Mouse (Mus musculus) liver, embryonic 11.5 days (tissue): ENCODE results near the gene B020031M17Rik. TPM values are rescaled to one million over a fixed set of nuclear protein-coding genes. Genes with fewer than 3 reads are reported as not detected.

Source experiments
- polyA plus RNA-seq: library from polyadenylated mRNA; unstranded; fragments of >200 nt; fragmentation: Nextera tagmentation; extraction: Ambion mirVana; gene quantifications from 2 replicates; pipeline ENCODE4 v1.2.1, GENCODE M21; 2014

The B020031M17Rik gene
- polyA plus RNA-seq, 1 experiment from 2014 or later, result not detected

Other genes with a start within 250 kb of the B020031M17Rik start
- 0.19 and 0.36 TPM in 2 replicates for gene Nim1k, start 194.9 kb downstream of the B020031M17Rik start, polyA plus RNA-seq
- 40.0 and 45.1 TPM in 2 replicates for gene Zfp131, start 159.9 kb downstream of the B020031M17Rik start, polyA plus RNA-seq
- not detected in 2 replicates for gene AF067063, start 120.6 kb downstream of the B020031M17Rik start, polyA plus RNA-seq
- not detected in 2 replicates for gene D13Ertd608e, start 114.8 kb downstream of the B020031M17Rik start, polyA plus RNA-seq
- gene Tcstv1, start 56.0 kb downstream of the B020031M17Rik start, polyA plus RNA-seq, result not detected in 2 replicates
- not detected in 2 replicates for gene Gm21761, start 21.5 kb downstream of the B020031M17Rik start, polyA plus RNA-seq
- not detected in 2 replicates for gene Gm36079, start 76.2 kb upstream of the B020031M17Rik start, polyA plus RNA-seq
- gene Gm21188, start 101.4 kb upstream of the B020031M17Rik start, polyA plus RNA-seq, result not detected in 2 replicates
- not detected in 2 replicates for gene Gm20767, start 189.4 kb upstream of the B020031M17Rik start, polyA plus RNA-seq
- gene Gm21818, start 221.6 kb upstream of the B020031M17Rik start, polyA plus RNA-seq, result not detected in 2 replicates